Mouse (Mus musculus) Muller cell, postnatal 12 days (primary cell): ENCODE data around the gene Grrp1.
"Not testable (repeated sequence)": the region's sequence is repeated elsewhere in the genome, so short reads cannot be mapped to it uniquely, and the experiment has no call there.

Experiments used
- DNase-seq: peaks from one replicate; pipeline ENCODE4 v3.0.0-alpha.2; 2015; ENCODE audit errors: inconsistent ontology term

The Grrp1 gene

DNA sequence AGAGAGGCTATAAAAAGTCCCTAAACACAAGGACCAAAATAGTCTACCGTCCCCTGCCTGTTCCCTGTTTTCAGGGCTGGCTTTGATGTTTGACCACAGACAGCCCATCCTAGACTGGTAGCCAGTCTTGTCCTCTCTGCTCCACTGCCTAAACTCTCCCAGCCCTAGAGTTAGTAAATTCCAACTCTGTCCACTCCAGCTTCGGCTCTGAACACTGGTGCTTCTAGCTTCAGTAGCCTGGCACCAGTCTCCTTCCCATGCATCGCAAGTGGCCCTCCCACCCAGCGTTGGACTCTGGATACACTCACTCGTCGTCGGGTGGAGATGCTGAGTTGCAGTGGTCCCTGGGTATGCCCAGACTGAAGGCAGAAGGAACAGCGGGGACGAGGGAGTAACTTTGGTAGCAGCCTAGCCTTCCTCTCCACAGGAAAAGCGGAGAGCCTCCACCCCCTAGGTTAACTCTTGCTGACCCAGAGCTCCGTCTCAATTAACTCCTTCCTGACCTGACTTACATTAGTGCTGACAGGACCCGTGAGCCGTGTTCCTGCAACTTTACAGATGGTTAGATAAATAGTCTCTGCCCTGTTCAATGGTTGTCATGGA is at the start of gene Grrp1:
Gene Grrp1, minus strand, starts transcription at position 385 of the 603 bp plus-strand sequence.
- no peak for DNase-seq

DNA sequence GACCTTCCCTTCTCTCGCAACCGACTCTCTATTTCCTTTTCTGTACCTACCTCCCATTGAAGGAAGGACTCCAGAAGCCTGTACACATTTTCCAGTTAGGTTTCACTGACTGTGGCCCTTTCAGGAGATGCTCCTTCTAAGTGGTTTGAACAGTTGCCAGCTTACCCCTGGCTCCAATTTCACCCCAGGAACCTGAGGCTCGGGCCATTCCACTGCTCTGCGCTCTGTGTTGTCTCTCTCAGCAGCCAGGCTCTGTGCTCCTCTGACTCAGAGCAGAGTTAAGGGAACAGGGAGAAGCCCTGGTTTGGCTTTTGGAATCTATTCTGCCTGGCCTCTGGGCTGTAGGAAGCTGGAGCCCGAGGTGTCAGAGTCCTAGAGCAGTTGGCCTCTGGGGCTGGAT is 48.2 kb upstream of the Grrp1 start:
- no peak for DNase-seq

DNA sequence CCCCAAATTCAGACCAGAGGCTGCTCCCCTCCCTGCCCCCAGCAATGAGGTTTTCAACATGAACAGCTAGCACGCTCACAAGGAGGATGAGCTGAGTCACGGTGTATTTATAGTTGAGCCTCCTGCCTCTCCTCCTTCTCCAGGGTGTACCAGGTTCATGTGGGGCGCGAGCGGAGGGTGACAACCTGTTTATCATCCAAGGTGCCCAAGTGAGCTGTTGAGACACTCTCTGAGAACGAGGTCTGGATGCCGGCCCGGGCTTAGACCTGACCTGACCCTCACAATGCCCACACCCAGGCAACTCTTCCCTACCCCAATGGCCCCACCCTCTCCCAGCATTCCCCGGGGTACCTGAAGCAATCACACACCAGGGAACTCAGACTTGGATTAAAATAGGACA is 46.4 kb upstream of the Grrp1 start:
- DNase-seq = no peak

DNA sequence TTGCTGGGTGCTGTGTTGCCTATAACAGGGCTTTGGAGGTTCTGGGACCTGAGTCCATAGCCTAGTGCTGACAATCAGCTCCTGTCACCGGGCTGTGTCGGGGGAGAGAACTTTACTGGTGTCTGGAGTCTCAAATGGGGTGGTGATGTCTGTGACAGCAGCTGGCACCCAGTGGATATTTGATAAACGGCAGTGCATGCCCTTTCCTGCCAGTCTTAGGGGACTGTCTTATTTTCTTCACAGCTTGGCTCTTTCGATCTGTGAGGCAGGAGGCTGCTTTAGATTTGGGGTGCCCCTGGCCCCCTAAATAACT is 45.5 kb upstream of the Grrp1 start:
- DNase-seq = no peak

DNA sequence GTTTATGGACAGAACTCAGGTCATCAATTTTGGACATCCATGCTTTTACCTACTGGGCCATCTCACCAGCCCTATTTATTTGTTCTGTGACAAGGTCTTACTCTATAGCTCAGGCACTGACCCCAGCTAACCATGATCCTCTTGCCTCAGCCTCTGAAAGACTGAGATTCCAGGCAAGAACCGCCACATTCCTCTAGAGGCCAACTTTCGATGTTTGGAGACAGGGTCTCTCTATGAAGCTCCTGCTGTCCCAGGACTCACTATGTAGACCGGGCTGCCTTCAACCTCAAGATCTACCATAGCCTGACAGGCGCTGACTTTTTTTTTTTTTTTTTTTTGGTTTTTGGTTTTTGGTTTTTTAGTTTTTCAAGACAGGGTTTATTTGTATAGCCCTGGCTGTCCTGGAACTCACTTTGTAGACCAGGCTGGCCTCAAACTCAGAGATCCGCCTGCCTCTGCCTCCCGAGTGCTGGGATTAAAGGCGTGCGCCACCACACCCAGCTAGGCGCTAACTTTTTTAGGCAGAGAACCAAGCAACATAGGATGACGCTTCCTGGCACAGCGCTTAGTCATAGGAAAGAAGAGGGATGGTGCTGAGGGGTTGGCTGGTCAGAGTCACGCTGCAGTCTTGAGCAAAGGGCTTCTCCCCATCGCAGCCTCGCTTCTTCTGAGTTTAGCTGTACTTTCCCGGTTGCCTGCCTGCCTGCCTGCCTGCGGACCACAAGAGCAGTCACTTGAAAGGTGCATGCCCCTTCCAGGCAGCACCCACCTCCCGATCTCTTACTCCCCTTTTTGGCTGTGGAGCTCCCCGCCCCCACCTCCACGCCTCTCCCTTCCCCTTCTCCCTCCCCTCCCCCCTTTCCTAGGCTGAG is 45.0 kb upstream of the Grrp1 start:
- no peak for DNase-seq

DNA sequence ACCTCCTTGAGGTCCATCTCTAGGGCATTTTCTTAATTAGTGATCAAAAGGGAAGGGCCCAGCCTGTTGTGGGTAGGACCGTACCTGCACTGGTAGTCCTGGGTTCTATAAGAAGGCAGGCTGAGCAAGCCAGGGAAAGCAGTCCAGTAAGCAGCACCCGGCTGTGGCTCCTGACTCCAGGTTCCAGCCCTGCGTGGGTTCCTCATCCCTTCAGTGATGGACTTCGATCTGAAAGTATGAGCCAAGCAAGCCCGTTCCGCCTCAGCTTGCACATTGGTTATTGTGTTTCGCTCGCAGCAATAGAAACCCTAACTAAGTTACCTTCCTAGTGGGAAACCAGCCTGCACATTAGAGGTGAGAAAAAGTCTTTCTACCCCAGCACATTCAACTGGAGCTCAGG is 43.5 kb upstream of the Grrp1 start:
- DNase-seq = no peak

DNA sequence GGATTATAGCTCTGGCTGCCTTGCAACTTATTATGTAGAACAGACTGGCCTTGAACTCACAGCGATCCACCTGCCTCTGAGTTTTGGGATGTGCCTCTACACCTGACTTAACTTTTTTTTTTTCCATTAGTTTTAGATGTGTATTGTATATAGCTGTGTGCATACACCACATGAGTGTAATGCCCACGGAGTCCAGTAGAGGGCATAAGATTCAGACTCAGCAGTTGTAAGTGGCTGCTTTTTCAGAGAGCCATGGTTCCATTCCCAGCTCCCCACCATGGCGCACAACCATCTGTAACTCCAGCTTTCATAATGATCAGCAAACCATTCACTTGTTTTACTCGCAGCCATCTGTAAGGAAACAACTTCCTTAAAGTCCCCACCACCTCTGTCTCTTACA is 42.6 kb upstream of the Grrp1 start:
- no peak for DNase-seq

DNA sequence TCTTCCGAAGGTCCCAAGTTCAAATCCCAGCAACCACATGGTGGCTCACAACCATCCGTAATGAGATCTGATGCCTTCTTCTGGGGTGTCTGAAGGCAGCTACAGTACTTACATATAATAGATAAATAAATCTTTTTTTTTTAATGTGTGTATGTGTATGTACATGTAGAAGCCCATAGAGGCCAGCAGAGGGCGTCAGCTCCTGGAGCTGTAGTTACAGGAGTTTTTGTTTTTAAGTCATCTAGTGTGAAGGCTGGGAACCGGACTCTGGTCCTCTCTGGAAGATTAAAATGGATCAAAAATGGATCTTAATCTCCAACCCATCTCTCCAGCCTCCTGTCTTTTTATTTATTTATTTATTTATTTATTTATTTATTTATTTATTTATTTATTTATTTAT is 42.2 kb upstream of the Grrp1 start:
- DNase-seq = not testable (repeated sequence)

DNA sequence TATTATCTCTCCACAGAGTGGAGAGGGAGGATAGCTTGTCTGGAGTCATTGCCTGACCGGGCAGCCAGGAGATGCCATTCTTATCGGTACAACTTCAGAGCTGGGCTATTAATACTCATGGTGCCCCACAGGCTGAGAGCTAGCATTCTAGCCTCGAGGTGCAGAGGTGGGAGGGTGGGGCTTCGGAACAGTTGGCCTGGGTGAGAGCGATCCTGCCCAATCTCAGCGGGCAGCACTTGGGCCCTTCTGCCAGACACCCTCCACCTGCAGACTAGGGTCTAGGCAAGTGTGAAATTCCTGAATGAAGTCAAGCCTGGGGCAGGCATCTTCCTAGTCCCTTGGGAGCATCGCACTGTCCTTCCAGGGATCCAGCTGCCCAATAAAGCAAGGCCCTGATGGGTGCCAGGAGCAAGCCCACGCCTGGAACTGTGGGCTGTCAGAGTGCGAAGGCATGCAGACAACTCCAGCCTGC is 39.8 kb upstream of the Grrp1 start:
- DNase-seq = no peak

DNA sequence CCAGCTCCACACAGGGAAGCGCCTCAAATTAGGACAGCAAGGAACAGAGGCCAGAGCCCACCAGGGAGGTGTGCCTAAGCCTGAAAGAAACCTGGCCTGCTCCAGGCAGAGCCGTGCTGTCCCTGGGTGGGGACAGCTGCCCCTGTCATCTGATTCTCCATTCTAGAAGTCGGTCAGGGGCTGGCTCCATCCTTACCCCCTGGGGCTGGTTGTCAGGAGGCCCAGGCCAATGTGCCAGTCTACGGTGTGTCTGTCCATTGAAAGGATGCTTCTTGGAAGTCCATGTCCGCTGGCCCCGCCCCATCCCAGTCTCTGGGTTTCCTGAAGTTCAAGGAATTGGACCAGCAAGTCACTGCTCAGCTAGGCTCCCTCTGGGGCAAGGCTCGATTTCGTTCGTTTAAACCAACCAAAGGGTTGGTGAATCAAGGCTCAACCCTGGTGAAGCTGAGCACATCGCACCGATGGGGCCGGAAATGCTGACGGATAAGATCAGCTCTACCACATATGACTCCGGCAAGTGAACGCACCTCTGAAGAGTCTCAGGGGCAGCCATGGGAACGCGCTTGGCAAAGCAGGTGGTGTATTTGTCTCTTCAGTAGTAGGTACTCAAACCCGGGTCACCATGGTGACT is 39.3 kb upstream of the Grrp1 start:
- DNase-seq = no peak

DNA sequence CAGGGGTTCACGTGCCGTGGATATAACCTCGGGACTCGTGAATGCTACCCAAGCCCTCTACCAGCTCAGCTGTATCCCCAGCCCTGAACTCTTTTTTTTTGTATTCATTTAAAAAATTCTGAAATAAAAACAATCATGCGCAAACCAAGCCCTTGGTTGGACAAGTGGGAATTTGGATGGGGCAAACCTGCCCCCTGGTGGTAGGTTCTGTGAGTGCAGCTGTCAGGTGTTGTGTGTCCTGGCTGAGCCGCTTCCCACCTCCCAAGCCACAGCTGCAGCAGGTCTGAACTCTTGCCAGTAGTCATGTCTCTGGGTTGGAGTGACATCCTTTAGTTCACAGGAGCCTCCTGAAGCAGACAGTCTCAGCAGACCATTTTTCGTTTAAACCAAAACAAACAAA is 38.2 kb upstream of the Grrp1 start:
- peak; percentile 76 for DNase-seq

DNA sequence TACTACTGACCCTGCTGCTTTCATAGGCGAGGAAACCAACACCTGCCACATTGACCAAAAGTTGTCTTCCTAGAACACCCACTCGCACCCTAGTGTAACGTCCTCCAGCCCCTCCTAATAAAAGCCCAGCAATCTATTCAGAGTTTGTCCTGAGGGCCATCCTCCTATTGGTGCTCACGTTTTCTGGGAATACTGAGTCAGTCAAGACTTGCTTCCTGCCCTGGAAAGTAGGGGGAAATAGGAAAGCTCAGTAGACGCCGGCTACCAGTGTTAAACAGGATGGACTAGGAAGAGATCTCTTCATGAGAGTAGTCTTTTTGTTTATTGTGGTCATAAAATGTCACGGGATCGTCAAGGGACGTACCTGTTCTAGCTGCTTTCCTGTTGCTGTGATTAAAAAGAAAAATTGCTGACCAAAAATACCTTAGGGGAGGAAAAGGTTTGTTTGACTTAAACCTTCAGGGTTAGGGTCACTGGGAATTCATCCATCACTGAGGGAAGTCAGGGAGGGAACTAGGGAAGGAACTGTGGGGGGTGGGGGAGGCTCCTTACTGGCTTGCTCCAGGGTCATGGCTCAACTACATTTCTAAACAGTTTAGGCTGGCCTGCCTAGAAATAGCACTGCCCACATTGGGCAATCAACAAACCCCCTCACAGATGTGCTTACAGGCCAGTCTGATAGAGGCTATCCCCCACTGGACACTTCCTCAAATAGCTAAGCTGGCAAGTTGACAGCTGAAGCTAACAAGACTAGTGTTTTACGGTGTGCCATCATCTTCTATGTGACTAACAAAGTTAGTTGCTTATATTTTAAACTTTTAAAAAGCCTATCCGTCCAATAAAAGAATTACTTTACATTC is 34.7 kb upstream of the Grrp1 start:
- no peak for DNase-seq

DNA sequence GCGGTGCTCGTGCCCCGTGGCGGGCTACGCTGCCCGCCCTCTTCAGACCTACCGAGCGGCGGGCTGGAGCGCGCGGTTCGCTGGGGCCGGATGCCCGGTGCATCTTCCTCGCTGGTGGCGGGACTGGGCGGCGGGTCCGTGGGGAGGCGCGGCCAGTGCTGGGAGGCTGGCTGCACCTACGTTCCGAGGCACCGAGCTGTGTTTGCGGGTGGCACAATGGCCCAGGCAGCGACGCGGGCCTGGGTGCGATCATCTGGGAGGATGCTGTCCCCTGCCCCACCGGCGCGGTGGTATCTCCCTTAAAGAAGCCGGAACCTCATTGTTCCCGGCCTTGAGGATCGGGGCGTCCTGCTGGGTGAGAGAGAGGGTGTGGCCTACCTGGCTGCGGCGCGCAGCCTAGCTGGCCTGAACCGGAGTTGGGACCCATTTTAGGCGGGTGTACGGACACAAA is 33.7 kb upstream of the Grrp1 start, which contains the start of gene Pdik1l:
Gene Pdik1l, minus strand, starts transcription at position 321 of the 451 bp plus-strand sequence.
- peak; percentile 87 for DNase-seq

DNA sequence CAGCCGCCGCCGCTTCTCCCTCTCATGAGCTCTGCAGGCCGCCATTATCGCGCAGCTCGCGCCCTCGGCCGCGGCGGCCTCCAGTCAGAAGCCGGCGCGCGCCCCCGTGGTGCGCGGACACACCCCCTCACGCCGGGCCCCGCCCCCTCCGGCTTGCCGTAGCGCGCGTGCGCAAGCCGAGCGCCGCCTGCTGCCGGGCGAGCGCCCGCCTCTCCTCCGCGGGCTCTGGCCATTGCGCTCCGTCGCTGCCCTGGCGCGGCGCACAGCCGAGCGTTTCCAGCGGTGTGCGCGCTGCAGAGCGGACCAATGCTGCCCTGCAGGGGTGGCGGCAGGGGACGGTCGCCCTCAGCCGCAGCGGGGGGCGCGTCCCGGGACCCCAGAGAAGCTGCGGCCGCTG is 33.3 kb upstream of the Grrp1 start:
- peak; percentile 97 for DNase-seq

DNA sequence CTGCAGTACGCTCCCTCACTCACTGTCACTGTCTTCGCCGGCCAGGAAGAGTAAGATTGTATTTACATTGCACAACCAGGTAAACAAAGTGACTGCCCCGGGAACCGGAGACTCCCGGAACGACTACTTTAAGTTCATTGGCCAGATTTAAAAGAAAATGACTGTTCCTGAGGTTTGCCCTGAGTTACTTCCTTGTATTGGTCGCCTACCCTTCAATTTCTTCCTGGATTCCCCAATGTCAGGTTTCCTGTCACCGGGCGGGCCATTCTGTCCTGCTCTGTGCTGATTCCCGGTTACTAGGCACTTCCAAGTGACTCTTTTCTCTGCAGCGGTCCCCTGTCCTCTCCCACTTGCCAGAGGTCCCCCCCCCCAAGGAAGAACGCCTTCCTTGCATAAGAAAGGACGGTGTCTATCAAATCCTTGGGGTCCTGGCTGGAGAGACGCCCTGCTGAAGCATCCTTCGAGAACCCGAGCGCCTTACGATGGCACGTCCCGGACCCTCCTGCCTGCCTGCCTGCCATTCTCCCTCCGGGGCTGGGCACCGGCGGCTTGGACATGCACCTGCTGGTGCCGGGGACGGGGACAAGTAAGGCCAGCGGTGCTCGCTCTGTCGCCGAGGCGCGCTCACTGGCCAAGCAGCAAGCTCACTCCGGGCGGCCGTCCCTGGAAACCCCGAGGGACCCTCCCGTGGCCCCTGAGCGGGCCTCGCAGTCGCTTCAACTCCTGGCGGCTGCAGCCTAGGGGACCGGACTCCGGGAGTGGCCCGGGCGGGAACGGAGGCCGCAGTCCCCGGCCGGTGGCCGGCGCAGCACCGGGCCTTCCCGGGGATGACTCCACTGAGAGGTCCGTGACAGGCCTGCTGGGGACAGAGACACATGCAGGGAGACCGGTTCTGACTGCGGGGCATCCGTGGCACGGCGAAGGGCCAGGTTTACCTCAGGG is 32.6 kb upstream of the Grrp1 start:
- DNase-seq = peak; percentile 4

DNA sequence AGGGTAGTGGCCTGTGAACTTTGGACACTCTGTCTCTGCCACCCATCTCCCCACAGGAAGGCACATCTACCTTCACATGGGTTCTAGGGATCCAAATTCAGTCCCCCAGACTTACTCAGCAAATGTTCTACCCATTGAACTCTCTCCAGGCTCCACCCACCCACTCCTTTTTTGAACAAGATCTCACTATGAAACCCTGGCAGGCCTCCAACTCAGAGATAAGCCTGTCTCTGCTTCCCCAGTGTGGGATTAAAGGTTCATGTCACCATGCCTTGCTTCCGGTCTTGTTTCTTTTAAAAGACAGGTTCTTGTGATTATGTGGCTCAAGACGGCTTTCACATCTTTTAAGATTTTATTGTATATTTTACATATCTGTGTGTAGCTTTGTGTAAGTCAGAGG is 31.0 kb upstream of the Grrp1 start:
- no peak for DNase-seq

DNA sequence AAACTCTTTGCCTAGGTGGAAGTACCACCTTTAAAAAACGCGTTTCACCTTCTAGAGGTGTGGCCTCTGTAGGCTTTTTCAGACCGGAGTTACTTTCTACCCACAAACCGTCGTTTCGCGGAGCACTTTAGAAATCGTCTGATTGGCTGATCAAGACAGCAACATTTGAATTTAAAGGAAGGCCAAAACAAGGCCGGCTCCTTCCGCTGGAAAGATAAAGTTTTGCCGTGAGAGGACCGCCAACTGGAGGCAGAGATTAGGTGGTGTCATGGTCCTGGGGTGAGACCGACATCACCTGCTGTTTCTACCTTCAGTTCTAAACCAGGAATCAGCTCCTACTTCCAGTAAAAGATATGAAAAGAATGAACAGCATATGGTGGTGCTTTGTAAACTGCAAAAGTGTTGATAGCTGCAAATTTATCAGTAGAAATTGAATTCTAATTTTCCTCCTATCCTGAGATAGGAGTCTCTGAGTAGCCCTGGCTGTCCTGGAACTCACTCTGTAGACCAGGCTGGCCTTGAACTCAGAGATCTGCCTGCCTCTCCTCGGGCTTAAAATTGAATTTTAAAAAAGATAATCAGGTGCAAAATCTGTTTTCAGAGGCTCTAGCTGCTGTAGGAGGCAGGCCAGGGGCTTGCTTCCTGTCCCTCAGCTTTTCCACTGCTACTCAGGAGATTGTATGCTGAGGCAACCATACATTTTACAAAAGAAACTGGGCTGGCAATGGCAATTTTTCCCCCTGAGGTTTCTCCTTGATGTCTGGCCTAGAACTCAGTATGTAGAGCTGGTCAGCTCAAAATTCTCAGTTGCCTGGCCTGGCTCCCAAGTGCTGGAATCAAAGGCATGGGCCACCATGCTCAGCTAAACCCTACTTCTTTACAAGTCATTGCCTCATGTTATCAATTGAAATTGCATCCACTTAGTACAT is 19.8 kb upstream of the Grrp1 start:
- DNase-seq = peak; percentile 33

DNA sequence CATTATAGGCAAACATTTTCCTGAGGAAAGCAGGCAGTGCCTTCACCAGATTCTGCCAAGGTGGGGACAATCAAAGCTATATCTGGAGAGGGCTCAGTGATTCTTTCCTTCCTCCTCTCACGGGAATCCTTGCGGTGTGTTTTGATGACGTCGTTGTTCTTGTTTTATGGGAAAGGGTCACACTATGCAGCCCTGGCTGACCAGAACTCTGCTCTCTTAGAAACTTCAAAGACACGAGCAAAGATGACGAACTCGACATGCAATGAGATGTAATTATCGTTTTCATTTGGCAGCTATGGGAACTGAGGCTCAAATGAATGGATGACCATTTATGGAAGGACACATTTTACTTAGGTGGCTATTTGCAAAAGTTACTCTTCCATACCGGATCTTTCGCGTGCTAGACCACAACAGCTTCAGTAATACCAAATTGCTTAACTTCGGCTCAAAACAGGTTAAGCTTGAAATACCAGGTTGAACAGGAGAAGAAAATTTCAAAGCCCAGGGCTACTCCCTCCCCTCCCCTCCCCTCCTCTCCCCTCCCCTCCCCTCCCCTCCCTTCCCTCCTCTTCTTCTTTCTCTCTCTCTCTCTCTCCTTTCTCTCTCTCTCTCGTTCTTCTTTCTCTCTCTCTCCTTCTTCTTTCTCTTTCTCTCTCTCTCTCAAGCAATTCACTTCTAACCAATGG is 19.0 kb upstream of the Grrp1 start:
- no peak for DNase-seq

DNA sequence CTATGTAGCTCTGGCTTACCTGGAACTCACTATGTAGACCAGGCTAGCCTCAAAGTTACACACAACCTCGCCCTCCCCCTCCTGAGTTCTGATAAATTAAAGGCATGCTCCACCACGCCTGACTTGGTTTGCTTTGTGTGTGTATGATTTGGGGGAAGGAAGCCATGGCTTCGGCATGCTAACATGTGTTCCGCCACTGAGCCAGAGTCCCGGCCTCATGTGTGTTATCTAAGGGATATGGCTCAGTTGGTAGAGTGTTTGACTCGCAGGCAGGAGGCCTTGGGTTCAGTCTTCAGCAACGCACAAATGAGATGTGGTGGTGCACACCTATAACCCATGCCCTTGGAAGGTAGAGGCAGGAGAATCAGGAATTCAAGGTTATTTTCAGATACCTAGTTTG is 18.1 kb upstream of the Grrp1 start:
- DNase-seq = no peak
